Mouse (Mus musculus): ENCODE measurements around the gene Clk3.

Gene Clk3

GRCm38 (mm10) chr9:57770214-57770613, 4.6 kb upstream of the Clk3 start:
- no peak for ATAC-seq (ENCODE audit: low TSS enrichment)

- ATAC-seq (ENCODE audit: low TSS enrichment), result no peak
Observed at GRCm38 (mm10) chr9:57769539-57770069, 3.9 kb upstream of the Clk3 start.

GRCm38 (mm10) chr9:57767231-57767630, 1.6 kb upstream of the Clk3 start:
- ATAC-seq (ENCODE audit: low TSS enrichment), result no peak

- ATAC-seq (ENCODE audit: low TSS enrichment), result peak; percentile 25
Observed at GRCm38 (mm10) chr9:57766431-57766830, 771 bp upstream of the Clk3 start.

GRCm38 (mm10) chr9:57764974-57765363, 691 bp downstream of the Clk3 start:
- peak; percentile 51 for ATAC-seq (ENCODE audit: low TSS enrichment)

- peak; percentile 11 for ATAC-seq (ENCODE audit: low TSS enrichment)
Observed at GRCm38 (mm10) chr9:57764147-57764973, 1.3 kb downstream of the Clk3 start.

- no peak for ATAC-seq (ENCODE audit: low TSS enrichment)
Observed at GRCm38 (mm10) chr9:57762563-57762991, 3.1 kb downstream of the Clk3 start.

- ATAC-seq (ENCODE audit: low TSS enrichment), result no peak
Observed at GRCm38 (mm10) chr9:57761563-57762551, 3.8 kb downstream of the Clk3 start.

GRCm38 (mm10) chr9:57760416-57761146, 5.1 kb downstream of the Clk3 start:
- no peak for ATAC-seq (ENCODE audit: low TSS enrichment)

GRCm38 (mm10) chr9:57759289-57759688, 6.4 kb downstream of the Clk3 start:
- ATAC-seq (ENCODE audit: low TSS enrichment), result no peak

- peak; percentile 21 for ATAC-seq (ENCODE audit: low TSS enrichment)
Observed at GRCm38 (mm10) chr9:57758528-57758927, 7.1 kb downstream of the Clk3 start.

- ATAC-seq (ENCODE audit: low TSS enrichment), result no peak
Observed at GRCm38 (mm10) chr9:57757578-57757977, 8.1 kb downstream of the Clk3 start.

GRCm38 (mm10) chr9:57750901-57751300, 14.8 kb downstream of the Clk3 start:
- ATAC-seq (ENCODE audit: low TSS enrichment), result no peak

GRCm38 (mm10) chr9:57748831-57749230, 16.8 kb downstream of the Clk3 start:
- ATAC-seq (ENCODE audit: low TSS enrichment), result no peak

GRCm38 (mm10) chr9:57748137-57748536, 17.5 kb downstream of the Clk3 start:
- no peak for ATAC-seq (ENCODE audit: low TSS enrichment)

GRCm38 (mm10) chr9:57747067-57747466, 18.6 kb downstream of the Clk3 start:
- no peak for ATAC-seq (ENCODE audit: low TSS enrichment)

- 0 out of 2 replicates have a peak, but pooled peaks have one; percentile 42 for ATAC-seq (ENCODE audit: low TSS enrichment)
Observed at GRCm38 (mm10) chr9:57744462-57745091, 21.1 kb downstream of the Clk3 start.

- ATAC-seq (ENCODE audit: low TSS enrichment), result no peak
Observed at GRCm38 (mm10) chr9:57739863-57740262, 25.8 kb downstream of the Clk3 start.

GRCm38 (mm10) chr9:57733606-57734005, 32.1 kb downstream of the Clk3 start:
- no peak for ATAC-seq (ENCODE audit: low TSS enrichment)

- ATAC-seq (ENCODE audit: low TSS enrichment), result peak; percentile 31; the same call in 1 of the 2 replicates
Observed at GRCm38 (mm10) chr9:57728312-57728711, 37.3 kb downstream of the Clk3 start.

GRCm38 (mm10) chr9:57724701-57725100, 41.0 kb downstream of the Clk3 start:
- ATAC-seq (ENCODE audit: low TSS enrichment), result no peak
